Mouse (Mus musculus): Measurements from ENCODE around the gene Grid2.

The Grid2 gene

DNA sequence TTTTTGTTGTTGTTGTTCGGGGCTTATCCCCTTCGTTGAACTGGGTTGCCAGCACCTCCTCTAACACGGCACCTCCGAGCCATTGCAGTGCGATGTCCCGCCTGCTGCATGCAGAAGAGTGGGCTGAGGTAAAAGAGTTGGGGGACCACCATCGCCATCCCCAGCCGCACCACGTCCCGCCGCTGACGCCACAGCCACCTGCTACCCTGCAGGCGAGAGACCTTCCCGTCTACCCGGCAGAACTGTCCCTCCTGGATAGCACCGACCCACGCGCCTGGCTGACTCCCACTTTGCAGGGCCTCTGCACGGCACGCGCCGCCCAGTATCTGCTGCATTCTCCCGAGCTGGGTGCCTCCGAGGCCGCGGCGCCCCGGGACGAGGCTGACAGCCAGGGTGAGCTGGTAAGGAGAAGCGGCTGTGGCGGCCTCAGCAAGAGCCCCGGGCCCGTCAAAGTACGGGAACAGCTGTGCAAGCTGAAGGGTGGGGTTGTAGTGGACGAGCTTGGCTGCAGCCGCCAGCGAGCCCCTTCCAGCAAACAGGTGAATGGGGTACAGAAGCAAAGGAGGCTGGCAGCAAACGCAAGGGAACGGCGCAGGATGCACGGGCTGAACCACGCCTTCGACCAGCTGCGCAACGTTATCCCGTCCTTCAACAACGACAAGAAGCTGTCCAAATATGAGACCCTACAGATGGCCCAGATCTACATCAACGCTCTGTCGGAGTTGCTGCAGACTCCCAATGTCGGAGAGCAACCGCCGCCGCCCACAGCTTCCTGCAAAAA is 1473.7 kb downstream of the Grid2 start:
- peak in 1 of 2 experiments; percentile 17 for DNase-seq (ENCODE audit: low spot score in 2 of 2)

DNA sequence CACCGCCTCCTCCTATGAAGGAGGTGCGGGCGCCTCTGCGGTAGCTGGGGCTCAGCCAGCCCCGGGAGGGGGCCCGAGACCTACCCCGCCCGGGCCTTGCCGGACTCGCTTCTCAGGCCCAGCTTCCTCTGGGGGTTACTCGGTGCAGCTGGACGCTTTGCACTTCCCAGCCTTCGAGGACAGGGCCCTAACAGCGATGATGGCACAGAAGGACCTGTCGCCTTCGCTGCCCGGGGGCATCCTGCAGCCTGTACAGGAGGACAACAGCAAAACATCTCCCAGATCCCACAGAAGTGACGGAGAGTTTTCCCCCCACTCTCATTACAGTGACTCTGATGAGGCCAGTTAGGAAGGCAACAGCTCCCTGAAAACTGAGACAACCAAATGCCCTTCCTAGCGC is 1474.4 kb downstream of the Grid2 start:
- no peak for DNase-seq (ENCODE audit: low spot score in 2 of 2)

DNA sequence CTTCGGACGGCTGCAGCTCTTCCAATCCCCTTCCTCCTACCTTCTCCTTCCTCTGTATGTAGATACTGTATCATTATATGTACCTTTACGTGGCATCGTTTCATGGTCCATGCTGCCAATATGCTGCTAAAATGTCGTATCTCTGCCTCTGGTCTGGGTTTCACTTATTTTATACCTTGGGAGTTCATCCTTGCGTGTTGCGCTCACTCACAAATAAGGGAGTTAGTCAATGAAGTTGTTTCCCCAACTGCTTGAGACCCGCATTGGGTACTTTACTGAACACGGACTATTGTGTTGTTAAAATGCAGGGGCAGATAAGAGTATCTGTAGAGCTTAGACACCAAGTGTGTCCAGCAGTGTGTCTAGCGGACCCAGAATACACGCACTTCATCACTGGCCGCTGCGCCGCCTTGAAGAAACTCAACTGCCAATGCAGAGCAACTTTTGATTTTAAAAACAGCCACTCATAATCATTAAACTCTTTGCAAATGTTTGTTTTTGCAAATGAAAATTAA is 1474.9 kb downstream of the Grid2 start:
- DNase-seq (ENCODE audit: low spot score in 2 of 2): no peak

DNA sequence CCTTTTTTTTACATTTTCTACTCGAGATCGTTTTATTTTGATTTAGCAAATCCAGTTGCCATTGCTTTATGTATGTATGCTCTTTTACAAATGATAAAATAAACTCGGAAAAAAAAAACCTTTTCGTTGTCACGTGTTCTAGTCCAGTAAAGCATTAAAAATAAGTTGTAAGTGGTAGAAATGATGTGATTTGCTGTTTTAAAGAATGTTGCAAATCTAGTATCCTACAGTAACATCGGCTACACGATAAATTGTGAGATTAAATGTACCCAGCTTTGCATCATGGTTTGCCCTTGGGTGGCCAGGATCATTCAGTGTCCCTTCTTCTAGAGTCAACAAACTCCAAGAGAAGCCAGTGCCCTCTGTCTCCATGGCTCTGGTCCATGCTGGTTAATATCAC is 1475.5 kb downstream of the Grid2 start:
- no peak for DNase-seq (ENCODE audit: low spot score in 2 of 2)

DNA sequence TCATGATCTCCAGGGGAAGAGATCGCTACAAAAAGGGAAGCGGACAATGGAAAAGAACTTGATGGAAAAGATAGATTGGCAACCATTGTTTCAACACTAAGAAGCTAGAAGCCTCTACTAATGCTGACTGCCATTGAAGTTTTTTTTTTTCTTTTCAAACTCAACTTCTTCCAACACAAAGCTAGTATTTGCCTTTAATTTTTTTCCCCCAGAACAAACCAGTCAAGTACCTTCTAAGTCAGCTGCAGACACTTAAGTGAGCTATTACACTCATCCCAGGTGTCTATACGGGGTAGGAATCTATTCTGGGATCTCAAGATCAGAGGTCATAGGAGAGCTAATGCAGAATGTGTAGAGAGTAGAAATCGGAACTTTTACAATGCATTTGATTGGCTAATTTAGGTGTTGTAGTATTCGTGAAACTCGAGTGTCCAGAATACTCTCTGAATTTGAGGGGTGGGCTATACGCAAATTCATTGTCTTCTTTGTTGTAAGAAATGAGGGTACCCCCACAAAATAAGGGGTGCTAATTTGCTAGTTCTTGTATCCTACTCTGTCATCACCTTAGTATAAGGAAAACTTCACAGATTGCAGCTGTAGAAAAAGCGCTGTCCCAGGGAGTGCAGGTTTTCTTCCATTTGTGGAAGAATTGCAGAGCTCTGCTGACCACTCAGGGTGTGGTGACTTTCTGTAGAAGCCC is 1476.1 kb downstream of the Grid2 start:
- DNase-seq (ENCODE audit: low spot score in 2 of 2): no peak

DNA sequence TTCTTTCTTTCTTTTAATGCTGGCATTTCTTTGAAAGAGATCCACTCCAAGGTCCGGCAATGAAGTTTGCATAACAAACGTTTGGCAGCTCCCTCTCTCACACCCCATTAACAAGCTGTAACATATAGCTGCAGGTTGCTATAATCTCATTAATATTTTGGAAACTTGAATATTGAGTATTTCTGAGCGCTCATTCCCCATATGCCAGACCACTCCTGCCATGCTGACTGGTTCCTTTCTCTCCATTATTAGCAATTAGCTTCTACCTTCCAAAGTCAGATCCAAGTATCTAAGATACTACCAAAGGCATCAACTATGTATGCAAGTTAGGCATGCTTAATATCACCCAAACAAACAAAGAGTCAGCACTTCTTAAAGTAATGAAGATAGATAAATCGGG is 1477.6 kb downstream of the Grid2 start:
- no peak for DNase-seq (ENCODE audit: low spot score in 2 of 2)

DNA sequence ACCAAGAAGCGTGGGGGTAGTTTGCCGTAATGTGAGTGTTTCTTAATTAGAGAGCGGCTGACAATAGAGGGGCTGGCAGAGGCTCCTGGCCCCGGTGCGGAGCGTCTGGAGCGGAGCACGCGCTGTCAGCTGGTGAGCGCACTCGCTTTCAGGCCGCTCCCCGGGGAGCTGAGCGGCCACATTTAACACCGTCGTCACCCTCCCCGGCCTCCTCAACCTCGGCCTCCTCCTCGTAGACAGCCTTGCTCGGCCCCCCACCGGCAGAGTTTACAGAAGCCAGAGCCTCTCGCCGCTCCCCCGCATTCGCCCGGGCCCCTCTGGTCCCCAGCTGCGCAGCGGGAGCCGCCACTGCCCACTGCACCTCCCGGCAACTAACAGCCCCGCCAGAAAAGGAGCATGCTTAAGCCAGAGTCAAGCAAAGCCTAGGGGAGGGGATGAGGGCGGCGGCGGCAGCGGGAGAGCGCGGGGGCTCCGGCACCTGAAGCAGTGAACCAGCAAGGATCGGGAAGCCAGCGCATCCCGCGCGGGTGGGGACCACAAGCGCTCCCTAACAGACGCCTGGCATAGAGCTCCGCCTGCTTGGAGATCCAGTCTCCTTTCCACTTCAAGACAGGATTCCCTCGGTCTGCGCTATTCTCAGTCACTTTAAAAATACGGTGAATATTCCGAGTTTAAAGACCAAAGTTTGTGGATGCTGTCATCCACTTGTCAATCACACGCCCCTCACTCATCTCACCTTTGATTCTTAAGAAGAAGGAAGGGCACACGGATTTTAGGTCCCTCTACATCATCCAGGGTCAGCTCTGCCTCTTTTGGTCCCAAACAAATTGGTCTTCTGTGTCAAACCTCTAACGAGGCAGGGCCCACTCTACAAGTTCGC is 1479.0 kb downstream of the Grid2 start:
- DNase-seq (ENCODE audit: low spot score in 2 of 2): peak in 1 of 2 experiments; percentile 65

DNA sequence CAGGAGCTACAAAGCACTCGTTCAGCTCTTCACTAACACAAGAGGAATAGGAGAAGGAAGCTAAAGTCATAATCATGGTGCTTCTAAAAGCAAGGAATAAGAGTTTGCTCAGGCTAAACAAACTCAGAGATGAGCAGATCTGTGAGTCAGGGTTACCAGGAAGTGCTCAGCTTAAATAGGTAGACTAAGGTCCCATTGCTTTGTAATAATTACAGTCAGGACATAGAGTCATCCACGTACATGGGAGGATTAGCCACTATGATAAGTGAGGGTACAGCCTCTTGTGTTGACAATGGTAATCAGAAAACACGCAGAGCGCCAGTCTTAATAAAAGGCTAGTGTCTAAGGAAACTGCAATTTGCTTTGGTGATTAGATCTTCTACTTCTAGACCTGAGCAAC is 1480.6 kb downstream of the Grid2 start:
- DNase-seq (ENCODE audit: low spot score in 2 of 2): no peak

DNA sequence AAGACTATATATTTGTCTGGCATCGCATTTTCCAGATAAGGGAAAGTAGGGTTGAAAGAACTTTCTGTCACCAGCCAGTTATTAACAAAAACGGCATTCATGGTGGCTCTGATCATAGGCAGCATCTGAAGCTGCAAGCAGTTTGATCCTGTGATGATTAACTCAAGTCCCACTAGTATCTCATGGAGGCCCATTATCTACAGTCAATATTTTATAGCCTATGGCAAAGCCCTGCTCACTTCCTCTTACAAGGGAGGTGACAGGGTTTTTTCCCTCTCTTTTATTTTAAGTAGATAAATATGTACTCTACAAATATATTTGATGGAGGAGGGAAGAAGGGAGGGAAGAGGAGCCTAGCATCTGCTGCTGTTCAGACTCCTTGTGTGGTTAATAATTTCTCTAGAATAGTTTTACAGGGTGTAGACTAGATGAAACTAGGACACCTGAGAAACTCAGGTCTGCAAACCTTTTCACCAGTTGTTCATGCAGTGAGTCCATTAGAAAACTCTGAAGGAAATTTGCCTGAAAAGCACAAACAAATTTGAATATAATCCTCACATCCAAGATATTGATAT is 1487.3 kb downstream of the Grid2 start:
- DNase-seq (ENCODE audit: low spot score in 2 of 2): no peak
